Mouse (Mus musculus) megakaryocyte, embryonic 14.5 days (primary cell): ENCODE measurements around the gene Mrps12. TPM values are rescaled to one million over a fixed set of nuclear protein-coding genes. Genes with fewer than 3 reads are reported as not detected.

ENCODE experiments used
- H3K27me3 ChIP-seq: replicated peaks from 2 replicates; pipeline ENCODE3; 2012; ENCODE audit warnings: inconsistent platforms
- H3K36me3 ChIP-seq: replicated peaks from 2 replicates; pipeline ENCODE3; 2012; ENCODE audit warnings: low read length, inconsistent platforms, mixed read lengths
- H3K4me1 ChIP-seq: 2 replicates; pipeline ENCODE4 v1.6.1; 2012; ENCODE audit warnings: inconsistent platforms
- H3K4me3 ChIP-seq: replicated peaks from 2 replicates; pipeline ENCODE3; 2012; ENCODE audit warnings: moderate library complexity, mild to moderate bottlenecking, inconsistent platforms
- H3K9me3 ChIP-seq: 2 replicates; pipeline ENCODE4 v1.6.1; 2012; ENCODE audit warnings: inconsistent platforms
- FLI1 ChIP-seq: IDR thresholded peaks from 2 replicates; pipeline ENCODE4 v1.6.1; 2012; ENCODE audit warnings: low read length, inconsistent platforms, mixed read lengths
- GATA1 ChIP-seq: IDR thresholded peaks from 3 replicates; pipeline ENCODE4 v1.6.1; 2012; ENCODE audit warnings: mixed read lengths, low read length, inconsistent platforms, borderline replicate concordance
- polyA plus RNA-seq: library from polyadenylated mRNA; stranded (reverse); fragments of >175 nt; gene quantifications from 2 replicates; pipeline ENCODE4 v1.2.3, GENCODE M21; 2012; ENCODE audit warnings: low replicate concordance; ENCODE audit not compliant: insufficient read depth

Mrps12 gene
- polyA plus RNA-seq, 1 experiment: 283 TPM

DNA sequence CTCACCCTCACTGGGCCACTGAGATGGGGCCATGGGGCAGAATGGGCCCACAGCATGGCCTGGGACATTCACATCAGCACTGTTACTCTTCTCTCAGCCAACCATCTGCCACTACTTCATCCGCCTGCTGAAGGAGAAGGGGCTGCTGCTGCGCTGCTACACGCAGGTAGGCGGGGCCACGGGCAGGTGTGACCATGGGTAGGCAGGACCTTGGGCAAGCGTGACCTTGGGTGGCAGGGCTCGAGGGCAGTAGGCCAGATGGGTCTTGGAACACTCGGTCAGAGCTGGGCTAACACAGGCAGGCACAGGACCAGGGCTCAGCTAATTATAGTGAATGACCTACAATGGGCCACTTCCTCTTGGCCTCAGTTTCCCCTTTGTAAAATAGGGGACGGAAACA is 37.2 kb upstream of the Mrps12 start:
- Histone ChIP-seq H3K4me3 (peak overlapping the region; percentile 17), H3K36me3 (peaks cover 76% of the 10 kb centered on the region), H3K9me3 (no peaks in the 10 kb centered on the region), H3K4me1 (peaks cover 49% of the 10 kb centered on the region), H3K27me3 (no peaks in the 10 kb centered on the region)
- TF ChIP-seq FLI1 (no peak), GATA1 (no peak)

DNA sequence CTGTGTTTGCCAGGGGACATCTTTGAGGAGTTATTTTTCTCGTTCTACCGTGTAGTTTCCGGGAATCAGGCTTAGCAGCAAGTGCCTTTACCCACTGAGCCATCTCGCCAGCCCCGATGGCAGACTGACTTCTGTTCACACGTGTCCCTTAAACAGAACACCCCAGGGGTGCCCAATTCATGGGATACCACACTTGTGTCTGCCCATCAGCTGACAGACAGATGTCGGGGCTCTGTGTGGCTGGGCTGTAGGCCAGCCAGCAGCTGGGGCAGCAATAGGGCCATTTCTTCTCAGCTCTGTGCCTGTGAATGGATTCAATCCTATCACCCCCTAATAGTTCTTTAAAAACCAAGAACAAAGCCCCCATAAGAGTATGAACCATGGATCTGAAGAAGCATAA is 33.5 kb upstream of the Mrps12 start:
- peaks cover 82% of the 10 kb centered on the region for H3K36me3 ChIP-seq
- no peaks in the 10 kb centered on the region for H3K9me3 ChIP-seq
- TF ChIP-seq FLI1: no peak
- TF ChIP-seq GATA1: no peak
- peaks cover 35% of the 10 kb centered on the region for H3K4me1 ChIP-seq
- H3K27me3 ChIP-seq: no peaks in the 10 kb centered on the region
- H3K4me3 ChIP-seq: no peak overlapping the region

DNA sequence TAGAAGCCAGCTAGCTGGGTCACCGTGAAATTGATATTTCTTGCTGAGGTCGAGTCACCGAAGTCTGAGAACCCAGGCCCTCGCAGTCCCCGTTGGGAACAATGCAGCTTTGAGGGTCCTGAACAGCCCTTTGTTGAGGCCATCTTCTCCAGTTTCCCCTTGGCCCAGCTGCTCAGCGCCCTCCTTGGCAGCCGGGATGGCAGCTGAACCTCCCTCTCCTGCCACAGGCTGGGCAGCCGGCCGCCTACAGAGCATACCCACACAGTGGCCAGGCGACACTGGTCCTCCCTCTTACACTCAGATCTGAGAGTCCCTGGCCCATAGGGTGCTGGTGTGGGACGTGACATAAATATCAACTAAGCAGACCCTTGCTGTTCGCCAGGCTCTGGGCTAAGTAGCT is 32.5 kb upstream of the Mrps12 start:
- H3K9me3 ChIP-seq: no peaks in the 10 kb centered on the region
- TF ChIP-seq GATA1: no peak
- no peak for TF ChIP-seq FLI1
- H3K4me3 ChIP-seq: no peak overlapping the region
- H3K27me3 ChIP-seq: no peaks in the 10 kb centered on the region
- peaks cover 78% of the 10 kb centered on the region for H3K36me3 ChIP-seq
- peaks cover 37% of the 10 kb centered on the region for H3K4me1 ChIP-seq

DNA sequence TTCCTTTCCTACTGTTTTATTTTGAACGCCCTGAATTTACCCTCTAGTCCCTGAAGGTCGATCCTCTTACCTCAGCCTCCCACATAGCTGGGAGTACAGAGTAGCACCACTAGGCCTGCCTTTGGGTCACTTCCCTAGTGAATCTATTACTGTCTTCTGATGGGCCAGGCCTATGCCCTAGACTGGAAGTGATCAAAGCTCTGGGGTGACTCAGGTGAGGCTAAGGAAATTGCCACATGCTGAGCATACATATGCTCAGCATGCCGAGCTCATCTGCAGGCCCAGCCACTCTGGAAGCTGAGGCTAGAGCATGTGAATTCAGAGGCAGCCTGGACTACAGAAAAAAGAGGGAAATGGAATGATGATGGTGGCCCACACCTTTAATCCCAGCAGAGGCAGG is 31.5 kb upstream of the Mrps12 start:
- Histone ChIP-seq H3K4me3 (no peak overlapping the region), H3K4me1 (peaks cover 41% of the 10 kb centered on the region), H3K9me3 (no peaks in the 10 kb centered on the region), H3K27me3 (no peaks in the 10 kb centered on the region), H3K36me3 (peaks cover 71% of the 10 kb centered on the region)
- TF ChIP-seq GATA1: no peak
- TF ChIP-seq FLI1: no peak

DNA sequence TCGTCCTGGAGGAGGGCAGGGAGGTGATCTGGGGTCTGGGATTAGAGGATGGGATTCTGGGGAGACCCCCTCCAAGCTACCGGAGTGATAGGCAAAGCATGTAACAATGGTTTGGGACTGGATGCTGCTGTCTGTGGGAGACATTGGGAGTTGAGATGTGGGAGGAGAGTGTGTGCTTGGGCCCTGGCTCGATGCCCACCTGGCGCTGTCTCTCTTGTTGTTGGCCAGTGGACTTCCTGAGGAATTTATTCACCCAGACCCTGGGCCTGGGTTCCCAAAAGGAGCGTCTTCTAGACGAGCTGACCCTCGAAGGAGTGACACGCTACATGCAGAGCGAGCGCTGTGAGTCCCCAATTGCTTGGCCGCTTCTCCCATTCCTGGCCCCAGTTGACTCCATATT is 30.2 kb upstream of the Mrps12 start:
- Histone ChIP-seq H3K36me3 (peaks cover 61% of the 10 kb centered on the region), H3K27me3 (no peaks in the 10 kb centered on the region), H3K4me3 (no peak overlapping the region), H3K9me3 (no peaks in the 10 kb centered on the region), H3K4me1 (peaks cover 54% of the 10 kb centered on the region)
- TF ChIP-seq GATA1 (no peak), FLI1 (no peak)

DNA sequence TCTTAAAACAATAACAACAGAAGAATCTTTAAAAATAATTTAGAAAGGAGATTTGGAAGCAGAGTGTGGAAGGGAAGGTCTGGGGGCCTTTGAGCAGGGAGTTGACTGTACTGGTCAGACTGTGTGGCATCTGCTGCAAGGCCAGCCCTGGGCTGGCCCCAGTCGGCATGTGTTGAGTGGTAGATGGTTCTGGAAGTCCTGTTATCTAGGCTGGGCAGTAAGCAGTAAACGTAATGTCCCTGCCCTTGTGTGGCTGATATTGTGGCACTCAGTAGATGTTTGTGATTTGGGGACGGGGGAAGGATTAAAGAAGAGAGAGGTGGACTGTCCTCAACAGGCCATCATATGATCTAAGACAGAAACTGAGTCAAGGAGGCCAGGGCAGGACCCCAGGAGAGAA is 28.7 kb upstream of the Mrps12 start:
- H3K4me3 ChIP-seq: no peak overlapping the region
- no peak for TF ChIP-seq FLI1
- TF ChIP-seq GATA1: no peak
- H3K4me1 ChIP-seq: peaks cover 59% of the 10 kb centered on the region
- no peaks in the 10 kb centered on the region for H3K9me3 ChIP-seq
- H3K27me3 ChIP-seq: no peaks in the 10 kb centered on the region
- peaks cover 47% of the 10 kb centered on the region for H3K36me3 ChIP-seq

DNA sequence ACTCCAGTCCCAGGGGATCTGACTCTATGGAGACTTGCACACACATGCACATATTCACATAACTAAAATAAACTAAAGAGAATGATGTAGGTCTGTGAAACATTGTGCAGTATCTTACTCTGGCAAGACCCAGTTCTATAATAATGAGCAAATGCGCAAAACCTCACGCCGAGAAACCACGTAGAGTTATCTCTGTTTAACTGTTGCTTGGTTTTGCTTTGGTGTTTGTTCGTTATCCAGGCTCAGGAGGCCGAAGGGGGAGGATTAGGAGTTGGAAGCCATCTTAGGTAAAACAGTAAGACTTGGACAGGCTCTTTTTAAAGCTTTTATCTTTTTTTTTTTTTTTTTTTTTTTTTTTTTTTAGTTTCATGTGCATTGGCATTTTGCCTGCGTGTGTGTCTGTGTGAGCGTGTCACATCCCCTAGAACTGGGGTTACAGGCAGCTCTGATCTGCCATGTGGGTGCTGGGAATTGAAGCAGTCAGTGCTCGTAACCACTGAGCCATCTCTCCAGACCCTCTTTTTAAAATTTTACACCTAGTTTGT is 27.9 kb upstream of the Mrps12 start:
- TF ChIP-seq FLI1 (no peak), GATA1 (no peak)
- Histone ChIP-seq H3K9me3 (no peaks in the 10 kb centered on the region), H3K36me3 (peaks cover 39% of the 10 kb centered on the region), H3K27me3 (no peaks in the 10 kb centered on the region), H3K4me1 (peaks cover 68% of the 10 kb centered on the region), H3K4me3 (no peak overlapping the region)

DNA sequence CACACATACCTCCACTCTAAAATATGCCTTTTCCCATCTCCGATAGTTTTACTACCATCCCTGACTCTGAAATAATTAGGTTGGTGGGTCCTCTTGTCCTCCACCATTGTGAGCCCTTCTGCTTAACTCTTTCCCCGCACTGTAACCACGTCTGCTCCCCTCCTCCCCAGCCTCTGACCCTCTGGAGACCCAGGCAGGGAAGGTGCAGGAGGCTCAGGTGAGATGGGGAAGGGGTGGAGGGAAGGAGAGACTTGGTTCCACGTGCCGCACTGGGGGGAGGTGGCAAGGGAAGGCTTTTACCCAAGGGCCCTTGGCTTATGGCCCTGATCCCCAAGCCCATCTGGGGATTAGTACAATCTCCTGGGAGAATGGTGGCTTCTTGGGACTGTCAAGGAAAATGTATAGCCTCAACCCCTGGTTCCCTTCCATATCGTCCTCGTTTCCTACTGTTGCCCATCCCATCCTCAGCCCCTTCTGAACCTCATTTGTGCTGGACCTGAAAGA is 25.9 kb upstream of the Mrps12 start, which contains the start of gene Nfkbib:
Gene Nfkbib, minus strand, starts transcription at position 51 of the 504 bp plus-strand sequence.
- H3K4me1 ChIP-seq: peaks cover 66% of the 10 kb centered on the region
- no peaks in the 10 kb centered on the region for H3K9me3 ChIP-seq
- H3K27me3 ChIP-seq: no peaks in the 10 kb centered on the region
- peak within 1 kb of the TSS; percentile 97 for H3K4me3 ChIP-seq
- H3K36me3 ChIP-seq: peaks cover 35% of the 10 kb centered on the region
- TF ChIP-seq GATA1 (no peak), FLI1 (no peak)

DNA sequence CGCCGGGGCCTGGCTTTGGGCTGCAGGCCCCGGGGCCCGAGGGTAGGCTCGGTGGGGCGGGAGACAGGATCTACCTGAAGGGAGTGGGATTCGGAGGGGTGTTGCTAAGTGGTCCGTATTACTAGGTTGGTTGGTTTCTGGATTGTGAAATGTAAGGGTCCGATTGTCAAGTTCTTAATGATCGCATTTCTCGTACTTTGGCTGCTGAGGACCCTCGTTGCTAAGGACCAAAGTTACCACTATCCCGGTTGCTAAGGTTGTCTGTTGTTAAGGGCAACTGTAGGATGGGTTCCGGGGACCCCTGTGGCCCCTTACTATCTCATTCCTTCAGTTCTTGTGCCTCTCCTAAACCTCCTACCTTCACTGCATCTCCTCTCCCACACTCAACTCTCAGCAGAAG is 25.3 kb upstream of the Mrps12 start:
- H3K4me3 ChIP-seq: peak overlapping the region; percentile 97
- TF ChIP-seq FLI1 (no peak), GATA1 (no peak)
- H3K4me1 ChIP-seq: peaks cover 65% of the 10 kb centered on the region
- no peaks in the 10 kb centered on the region for H3K9me3 ChIP-seq
- H3K36me3 ChIP-seq: peaks cover 35% of the 10 kb centered on the region
- H3K27me3 ChIP-seq: no peaks in the 10 kb centered on the region

DNA sequence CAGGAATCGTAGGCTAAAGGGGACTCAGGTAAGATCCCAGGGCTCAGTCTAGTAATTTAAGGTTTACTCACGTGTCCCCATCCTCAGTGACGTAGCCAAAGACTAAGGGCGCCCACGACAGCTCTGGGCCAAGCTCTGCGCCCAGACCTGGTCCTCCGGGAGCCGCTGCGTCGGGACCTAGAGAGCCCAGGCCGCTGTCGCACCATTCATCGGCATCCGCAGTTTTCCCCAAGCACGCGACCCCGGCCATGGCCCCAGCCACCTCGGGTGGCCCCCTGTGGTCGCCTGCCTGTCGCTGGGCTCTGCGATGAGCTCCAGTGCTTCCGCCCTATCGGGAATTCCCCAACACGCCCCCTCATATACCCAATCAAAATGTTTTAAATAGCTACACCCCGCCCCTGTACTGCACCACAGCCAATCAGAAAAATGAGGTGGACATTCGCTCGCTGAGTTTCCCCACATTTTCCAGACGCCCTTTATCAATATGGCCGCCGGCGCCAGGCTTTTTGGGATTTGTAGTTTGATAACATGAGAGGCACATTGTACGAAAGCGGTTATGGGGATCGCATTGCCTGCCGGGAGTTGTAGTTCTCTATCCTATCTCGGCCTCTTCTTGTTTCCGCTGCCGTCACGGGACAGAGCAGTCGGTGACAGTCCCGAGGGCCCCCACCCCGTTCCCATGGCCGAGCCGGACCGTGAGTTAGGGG is 24.7 kb upstream of the Mrps12 start, which contains the start of gene Sirt2:
Gene Sirt2, plus strand, starts transcription at position 563 of the 707 bp plus-strand sequence.
- TF ChIP-seq GATA1 (no peak), FLI1 (no peak)
- Histone ChIP-seq H3K4me1 (peaks cover 61% of the 10 kb centered on the region), H3K27me3 (no peaks in the 10 kb centered on the region), H3K9me3 (no peaks in the 10 kb centered on the region), H3K36me3 (peaks cover 35% of the 10 kb centered on the region), H3K4me3 (peak within 1 kb of the TSS; percentile 97)

DNA sequence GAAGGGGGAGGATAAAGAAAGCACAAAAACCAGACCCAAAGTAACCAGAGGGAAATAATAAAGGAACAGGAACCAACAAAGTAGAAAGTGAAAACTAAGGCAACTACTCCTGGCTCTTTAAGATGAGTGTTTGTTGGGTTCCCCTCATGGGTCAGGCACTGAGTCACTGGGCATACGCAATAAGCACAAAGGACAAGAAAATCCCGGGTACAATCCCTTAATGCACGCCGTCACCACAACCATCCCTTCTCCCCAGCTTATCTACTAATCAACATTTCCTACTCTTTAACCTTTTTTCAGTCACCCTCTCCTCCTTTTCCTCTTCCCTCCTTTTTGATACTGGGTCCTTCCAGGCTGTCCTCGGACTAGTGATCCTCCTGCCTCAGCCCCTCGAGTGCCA is 23.6 kb upstream of the Mrps12 start:
- Histone ChIP-seq H3K4me3 (peak overlapping the region; percentile 97), H3K4me1 (peaks cover 52% of the 10 kb centered on the region), H3K9me3 (no peaks in the 10 kb centered on the region), H3K36me3 (peaks cover 37% of the 10 kb centered on the region), H3K27me3 (no peaks in the 10 kb centered on the region)
- no peak for TF ChIP-seq GATA1
- no peak for TF ChIP-seq FLI1
